Mouse (Mus musculus): ENCODE results near the gene Atp6v0a2. TPM values are rescaled to one million over a fixed set of nuclear protein-coding genes. Genes with fewer than 3 reads are reported as not detected.
"Not testable (repeated sequence)": the region's sequence is repeated elsewhere in the genome, so short reads cannot be mapped to it uniquely, and the experiment has no call there.

The Atp6v0a2 gene
- total RNA-seq, 2 experiments from 2014 or later, result 44.5 to 45.2 TPM

GRCm38 (mm10) chr5:124633425-124633824 is 5.0 kb downstream of the Atp6v0a2 start:
- intact Hi-C loops (cut with DNase I), result no loop called here
- DNase-seq (ENCODE audit: extremely low spot score in 1 of 2, low spot score in 2 of 2), result no peak

GRCm38 (mm10) chr5:124635068-124635467 is 6.7 kb downstream of the Atp6v0a2 start:
- intact Hi-C loops (cut with DNase I), result not testable (repeated sequence)
- DNase-seq (ENCODE audit: extremely low spot score in 1 of 2, low spot score in 2 of 2), result peak in 1 of 2 experiments; percentile 55

GRCm38 (mm10) chr5:124636139-124636538 is 7.8 kb downstream of the Atp6v0a2 start:
- DNase-seq (ENCODE audit: extremely low spot score in 1 of 2, low spot score in 2 of 2), result no peak
- intact Hi-C loops (cut with DNase I), result no loop called here

GRCm38 (mm10) chr5:124636694-124637093 is 8.3 kb downstream of the Atp6v0a2 start:
- DNase-seq (ENCODE audit: extremely low spot score in 1 of 2, low spot score in 2 of 2), result no peak
- intact Hi-C loops (cut with DNase I), result no loop called here

GRCm38 (mm10) chr5:124637300-124637699 is 8.9 kb downstream of the Atp6v0a2 start:
- DNase-seq (ENCODE audit: extremely low spot score in 1 of 2, low spot score in 2 of 2), result no peak
- intact Hi-C loops (cut with DNase I), result no loop called here

- DNase-seq (ENCODE audit: extremely low spot score in 1 of 2, low spot score in 2 of 2), result no peak
- intact Hi-C loops (cut with DNase I), result no loop called here
These were observed 9.5 kb downstream of the Atp6v0a2 start for GRCm38 (mm10) chr5:124637836-124638235.

GRCm38 (mm10) chr5:124713741-124714140 is 85.4 kb downstream of the Atp6v0a2 start:
- no peak for DNase-seq (ENCODE audit: extremely low spot score in 1 of 2, low spot score in 2 of 2)
- intact Hi-C loops (cut with DNase I), result no loop called here

- DNase-seq (ENCODE audit: extremely low spot score in 1 of 2, low spot score in 2 of 2), result peak in 1 of 2 experiments; percentile 70
- intact Hi-C loops (cut with DNase I), result no loop called here
These were observed 86.8 kb downstream of the Atp6v0a2 start for GRCm38 (mm10) chr5:124715135-124715534.

GRCm38 (mm10) chr5:124717969-124718368 is 89.6 kb downstream of the Atp6v0a2 start:
- intact Hi-C loops (cut with DNase I), result no loop called here
- DNase-seq (ENCODE audit: extremely low spot score in 1 of 2, low spot score in 2 of 2), result no peak

- intact Hi-C loops (cut with DNase I), result no loop called here
- no peak for DNase-seq (ENCODE audit: extremely low spot score in 1 of 2, low spot score in 2 of 2)
These were observed 90.0 kb downstream of the Atp6v0a2 start for GRCm38 (mm10) chr5:124718396-124718795.

- no peak for DNase-seq (ENCODE audit: extremely low spot score in 1 of 2, low spot score in 2 of 2)
- intact Hi-C loops (cut with DNase I), result no loop called here
These were observed 94.7 kb downstream of the Atp6v0a2 start for GRCm38 (mm10) chr5:124723125-124723524.

GRCm38 (mm10) chr5:124724997-124725396 is 96.6 kb downstream of the Atp6v0a2 start, which contains the start of gene Dnah10:
Gene Dnah10, plus strand, starts transcription at chr5:124725085.
- intact Hi-C loops (cut with DNase I), result no loop called here
- DNase-seq (ENCODE audit: extremely low spot score in 1 of 2, low spot score in 2 of 2), result peak; percentile 15 to 63

GRCm38 (mm10) chr5:124729662-124730206 is 101.4 kb downstream of the Atp6v0a2 start:
- no peak for DNase-seq (ENCODE audit: extremely low spot score in 1 of 2, low spot score in 2 of 2)
- intact Hi-C loops (cut with DNase I), result loop anchor here (5.0 kb wide), 1 partner anchor 133 kb away; the partner anchor contains the start of genes Ccdc92 and Zfp664

- no peak for DNase-seq (ENCODE audit: extremely low spot score in 1 of 2, low spot score in 2 of 2)
- intact Hi-C loops (cut with DNase I), result loop anchor here (5.0 kb wide), 1 partner anchor 128 kb away; the partner anchor contains the start of genes Ccdc92 and Zfp664
These were observed 105.6 kb downstream of the Atp6v0a2 start for GRCm38 (mm10) chr5:124733961-124734360.

- intact Hi-C loops (cut with DNase I), result no loop called here
- no peak for DNase-seq (ENCODE audit: extremely low spot score in 1 of 2, low spot score in 2 of 2)
These were observed 113.7 kb downstream of the Atp6v0a2 start for GRCm38 (mm10) chr5:124741898-124742599.

GRCm38 (mm10) chr5:124743841-124744240 is 115.5 kb downstream of the Atp6v0a2 start:
- intact Hi-C loops (cut with DNase I), result no loop called here
- no peak for DNase-seq (ENCODE audit: extremely low spot score in 1 of 2, low spot score in 2 of 2)

- no peak for DNase-seq (ENCODE audit: extremely low spot score in 1 of 2, low spot score in 2 of 2)
- intact Hi-C loops (cut with DNase I), result no loop called here
These were observed 117.8 kb downstream of the Atp6v0a2 start for GRCm38 (mm10) chr5:124746220-124746619.

- DNase-seq (ENCODE audit: extremely low spot score in 1 of 2, low spot score in 2 of 2), result no peak
- intact Hi-C loops (cut with DNase I), result no loop called here
These were observed 119.9 kb downstream of the Atp6v0a2 start for GRCm38 (mm10) chr5:124748296-124748695.

GRCm38 (mm10) chr5:124751656-124752055 is 123.3 kb downstream of the Atp6v0a2 start:
- intact Hi-C loops (cut with DNase I), result no loop called here
- DNase-seq (ENCODE audit: extremely low spot score in 1 of 2, low spot score in 2 of 2), result no peak

- intact Hi-C loops (cut with DNase I), result no loop called here
- no peak for DNase-seq (ENCODE audit: extremely low spot score in 1 of 2, low spot score in 2 of 2)
These were observed 132.6 kb downstream of the Atp6v0a2 start for GRCm38 (mm10) chr5:124761011-124761410.
